Mouse (Mus musculus): ENCODE data around the gene Ythdf1. TPM values are rescaled to one million over a fixed set of nuclear protein-coding genes. Genes with fewer than 3 reads are reported as not detected.

Gene Ythdf1
- total and polyA plus RNA-seq, 3 experiments: 36.8 to 72.2 TPM; not detected in 1

DNA sequence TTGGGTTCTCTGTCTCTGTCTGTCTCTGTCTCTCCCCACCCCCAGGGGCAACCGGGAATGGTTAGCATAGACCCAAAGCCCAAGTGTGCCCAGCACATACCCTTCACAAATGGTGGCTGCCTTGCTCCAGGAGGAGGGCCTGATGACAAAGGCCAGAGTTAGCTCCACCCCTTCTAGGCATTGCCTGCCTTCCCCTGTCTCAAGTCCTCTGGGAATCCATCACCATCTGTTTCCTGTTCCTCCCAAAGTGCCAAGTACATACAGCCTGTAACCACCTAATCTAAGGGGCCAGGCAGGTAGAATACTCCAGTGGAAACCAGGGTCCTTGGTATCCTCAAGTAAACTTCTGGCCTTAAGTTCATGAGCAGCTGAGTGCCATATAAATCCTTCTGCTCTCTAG, 11.7 kb upstream of the Ythdf1 start:
- Histone ChIP-seq H3K36me3 (ENCODE audit: control insufficient read depth in 1 of 2, insufficient read depth in 2 of 2, low read length in 2 of 2) (no peaks in the 10 kb centered on the region), H3K27ac (ENCODE audit: control insufficient read depth, low read depth, low read length) (no peak overlapping the region), H3K4me1 (ENCODE audit: control insufficient read depth in 1 of 2, insufficient read depth in 2 of 2, low read length in 2 of 2) (no peaks in the 10 kb centered on the region), H3K27me3 (ENCODE audit: control insufficient read depth in 1 of 2, insufficient read depth in 2 of 2, low read length in 2 of 2) (peaks cover 7 to 21% of the 10 kb centered on the region in 2 experiments), H3K4me3 (ENCODE audit: control insufficient read depth in 1 of 2, insufficient read depth in 1 of 2, low read depth in 2 of 2, low read length in 2 of 2) (no peak overlapping the region), H3K79me2 (ENCODE audit: control insufficient read depth, insufficient read depth, low read length, poor library complexity) (no peaks in the 10 kb centered on the region), H3K9me3 (replicated peaks; ENCODE audit: insufficient read depth, low read length) (no peaks in the 10 kb centered on the region), H3K9ac (ENCODE audit: control insufficient read depth, low read depth, low read length, poor library complexity, severe bottlenecking) (no peak overlapping the region)
- no peak for TF ChIP-seq POLR2AphosphoS5 (IDR thresholded peaks at IDR 0.05; ENCODE audit: borderline replicate concordance, low read depth, low read length)
- no peak for TF ChIP-seq HCFC1 (IDR thresholded peaks at IDR 0.05; ENCODE audit: low read depth, low read length)
- no peak for TF ChIP-seq SMC3 (IDR thresholded peaks at IDR 0.05; ENCODE audit: low read depth, low read length)
- TF ChIP-seq USF2 (IDR thresholded peaks at IDR 0.05; ENCODE audit: borderline replicate concordance in 1 of 2, insufficient read depth in 1 of 2, low read depth in 1 of 2, low read length in 2 of 2): no peak
- no peak for TF ChIP-seq MAZ (IDR thresholded peaks at IDR 0.05; ENCODE audit: low read depth, low read length)
- no peak for TF ChIP-seq MAX (IDR thresholded peaks at IDR 0.05; ENCODE audit: low read length)
- TF ChIP-seq BHLHE40 (IDR thresholded peaks at IDR 0.05; ENCODE audit: borderline replicate concordance, low read depth, low read length): no peak
- no peak for TF ChIP-seq CHD1 (IDR thresholded peaks at IDR 0.05; ENCODE audit: low read depth, low read length)
- TF ChIP-seq NELFE (IDR thresholded peaks at IDR 0.05; ENCODE audit: low read depth, low read length): no peak
- no peak for TF ChIP-seq MAFK (IDR thresholded peaks at IDR 0.05; ENCODE audit: borderline replicate concordance, low read depth, low read length)
- no peak for TF ChIP-seq POLR2A (IDR thresholded peaks at IDR 0.05; ENCODE audit: control insufficient read depth in 1 of 2, insufficient read depth in 1 of 2, low read depth in 1 of 2, low read length in 2 of 2, poor library complexity in 1 of 2)
- TF ChIP-seq TAL1 (IDR thresholded peaks at IDR 0.05; ENCODE audit: low read length): no peak
- TF ChIP-seq RAD21 (IDR thresholded peaks at IDR 0.05; ENCODE audit: low read depth, low read length): no peak
- no peak for TF ChIP-seq KAT2A (conservative IDR thresholded peaks at IDR 0.05; ENCODE audit: low read depth, low read length)
- TF ChIP-seq GATA1 (IDR thresholded peaks at IDR 0.05; ENCODE audit: low read depth, low read length): no peak
- no peak for TF ChIP-seq MYB (IDR thresholded peaks at IDR 0.05; ENCODE audit: low read depth, low read length)
- no peak for TF ChIP-seq ETS1 (IDR thresholded peaks at IDR 0.05; ENCODE audit: low read depth, low read length)
- TF ChIP-seq TBP (IDR thresholded peaks at IDR 0.05; ENCODE audit: low read depth, low read length): no peak
- TF ChIP-seq USF1 (IDR thresholded peaks at IDR 0.05; ENCODE audit: low read depth, low read length): no peak
- DNase-seq (ENCODE audit: low read depth, low spot score): no peak

DNA sequence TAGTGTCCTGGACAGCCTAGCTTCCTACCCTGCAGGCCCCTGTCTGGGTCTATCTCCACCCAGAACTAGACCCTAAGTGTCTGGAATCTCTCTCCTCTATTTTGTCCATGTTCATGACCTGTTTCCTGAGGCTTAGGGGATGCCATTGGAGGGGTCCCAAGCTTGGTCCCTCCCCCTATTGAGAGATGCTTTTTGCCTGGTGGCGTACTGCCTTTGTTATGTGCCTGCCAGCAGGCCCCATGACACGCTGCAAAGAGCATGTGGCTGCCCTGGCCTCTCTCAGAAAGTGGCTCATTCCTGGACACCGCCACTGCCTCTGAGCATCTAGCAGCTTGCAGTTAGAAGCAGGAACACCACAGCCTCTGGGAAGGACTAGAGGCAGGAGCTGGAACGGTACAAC, 8.0 kb upstream of the Ythdf1 start, which contains the start of gene Birc7:
TSS of gene Birc7 (plus strand) at position 301 of the 400 bp plus-strand sequence.
- Histone ChIP-seq H3K79me2 (ENCODE audit: control insufficient read depth, insufficient read depth, low read length, poor library complexity) (no peaks in the 10 kb centered on the region), H3K4me1 (ENCODE audit: control insufficient read depth in 1 of 2, insufficient read depth in 2 of 2, low read length in 2 of 2) (no peaks in the 10 kb centered on the region), H3K4me3 (ENCODE audit: control insufficient read depth in 1 of 2, insufficient read depth in 1 of 2, low read depth in 2 of 2, low read length in 2 of 2) (no peak within 1 kb of the TSS), H3K9me3 (replicated peaks; ENCODE audit: insufficient read depth, low read length) (no peaks in the 10 kb centered on the region), H3K36me3 (ENCODE audit: control insufficient read depth in 1 of 2, insufficient read depth in 2 of 2, low read length in 2 of 2) (no peaks in the 10 kb centered on the region), H3K27me3 (ENCODE audit: control insufficient read depth in 1 of 2, insufficient read depth in 2 of 2, low read length in 2 of 2) (peaks cover 3 to 11% of the 10 kb centered on the region in 2 experiments; a peak in 3 of 4 replicates), H3K9ac (ENCODE audit: control insufficient read depth, low read depth, low read length, poor library complexity, severe bottlenecking) (no peak within 1 kb of the TSS), H3K27ac (ENCODE audit: control insufficient read depth, low read depth, low read length) (no peak within 1 kb of the TSS)
- no peak for TF ChIP-seq CTCF (IDR thresholded peaks at IDR 0.05 in 2 of 3, conservative IDR thresholded peaks at IDR 0.05 in 1 of 3; ENCODE audit: control insufficient read depth in 1 of 3, insufficient read depth in 1 of 3, low read depth in 2 of 3, low read length in 3 of 3, poor library complexity in 1 of 3, severe bottlenecking in 1 of 3)
- no peak for TF ChIP-seq MAZ (IDR thresholded peaks at IDR 0.05; ENCODE audit: low read depth, low read length)
- TF ChIP-seq EP300 (IDR thresholded peaks at IDR 0.05; ENCODE audit: low read depth in 1 of 2, low read length in 2 of 2): no peak
- no peak for TF ChIP-seq RCOR1 (IDR thresholded peaks at IDR 0.05; ENCODE audit: low read depth, low read length)
- TF ChIP-seq CHD1 (IDR thresholded peaks at IDR 0.05; ENCODE audit: low read depth, low read length): no peak
- no peak for TF ChIP-seq ZKSCAN1 (IDR thresholded peaks at IDR 0.05; ENCODE audit: low read depth, low read length)
- no peak for TF ChIP-seq HCFC1 (IDR thresholded peaks at IDR 0.05; ENCODE audit: low read depth, low read length)
- no peak for TF ChIP-seq MYC (IDR thresholded peaks at IDR 0.05; ENCODE audit: low read depth, low read length)
- no peak for TF ChIP-seq E2F4 (IDR thresholded peaks at IDR 0.05; ENCODE audit: borderline replicate concordance, low read depth, low read length)
- TF ChIP-seq SIN3A (IDR thresholded peaks at IDR 0.05; ENCODE audit: low read length): no peak
- no peak for TF ChIP-seq MYB (IDR thresholded peaks at IDR 0.05; ENCODE audit: low read depth, low read length)
- DNase-seq (ENCODE audit: low read depth, low spot score): no peak
